Mouse (Mus musculus) ES-E14 (cell line): Measurements from ENCODE around the gene Gm1993. TPM values are rescaled to one million over a fixed set of nuclear protein-coding genes. Genes with fewer than 3 reads are reported as not detected.
"Not testable (repeated sequence)": the region's sequence is repeated elsewhere in the genome, so short reads cannot be mapped to it uniquely, and the experiment has no call there.

Experiments used
- DNase-seq: peaks from one replicate; pipeline ENCODE4 v3.0.0-alpha.2; 2013; ENCODE audit warnings: low read depth, low spot score
- H3K27ac ChIP-seq: 2 replicates; pipeline ENCODE4 v1.5.1; 2012; ENCODE audit warnings: low read depth, mild to moderate bottlenecking, low read length, moderate library complexity, mixed read lengths; ENCODE audit not compliant: poor library complexity, insufficient read depth, severe bottlenecking
- H3K36me3 ChIP-seq: 2 replicates; pipeline ENCODE4 v1.6.1; 2012; ENCODE audit warnings: mild to moderate bottlenecking, low read length, moderate library complexity, mixed read lengths; ENCODE audit not compliant: control insufficient read depth, poor library complexity, insufficient read depth, severe bottlenecking
- H3K4me1 ChIP-seq, 2 experiments: fragments of 150-350 bp in 1 of 2; sonication (generic) in 1 of 2; 2 replicates each; pipeline ENCODE4 v1.6.1; 2012; ENCODE audit warnings: low read length in 2 of 2, mild to moderate bottlenecking in 1 of 2, mixed read lengths in 1 of 2; ENCODE audit not compliant: control insufficient read depth in 2 of 2, insufficient read depth in 2 of 2, poor library complexity in 1 of 2
- H3K4me3 ChIP-seq, 2 experiments: fragments of 150-350 bp in 1 of 2; sonication (generic) in 1 of 2; 2 replicates each; pipeline ENCODE4 v1.5.1; 2012; ENCODE audit warnings: low read length in 2 of 2, low read depth in 1 of 2, mild to moderate bottlenecking in 1 of 2, mixed read lengths in 1 of 2; ENCODE audit not compliant: insufficient read depth in 1 of 2, poor library complexity in 1 of 2, severe bottlenecking in 1 of 2
- H3K9ac ChIP-seq: 2 replicates; pipeline ENCODE4 v1.6.1; 2012; ENCODE audit warnings: low read depth, mild to moderate bottlenecking, low read length, mixed read lengths; ENCODE audit not compliant: poor library complexity, insufficient read depth, severe bottlenecking
- H3K9me3 ChIP-seq: fragments of 150-350 bp; sonication (generic); 2 replicates; pipeline ENCODE4 v1.6.1; 2012; ENCODE audit warnings: low read depth, mild to moderate bottlenecking, low read length; ENCODE audit not compliant: control insufficient read depth, insufficient read depth
- in situ Hi-C, 2 experiments: fragments of 600-800 bp; cut with MboI; formaldehyde crosslinking; loops; one replicate each; pipeline ENCODE4 v1.15.1; 2025; ENCODE audit warnings: low sequenced_read_pairs in 2 of 2, inconsistent platforms in 1 of 2; ENCODE audit not compliant: unreplicated experiment in 2 of 2
- total RNA-seq: library from RNA; depleted of rRNA; stranded (reverse); fragments of 300-350 nt; gene quantifications from 2 replicates; pipeline ENCODE4 v1.2.3, GENCODE M21; 2012; rRNA removed

The Gm1993 gene
- not detected in 2 replicates for total RNA-seq

DNA sequence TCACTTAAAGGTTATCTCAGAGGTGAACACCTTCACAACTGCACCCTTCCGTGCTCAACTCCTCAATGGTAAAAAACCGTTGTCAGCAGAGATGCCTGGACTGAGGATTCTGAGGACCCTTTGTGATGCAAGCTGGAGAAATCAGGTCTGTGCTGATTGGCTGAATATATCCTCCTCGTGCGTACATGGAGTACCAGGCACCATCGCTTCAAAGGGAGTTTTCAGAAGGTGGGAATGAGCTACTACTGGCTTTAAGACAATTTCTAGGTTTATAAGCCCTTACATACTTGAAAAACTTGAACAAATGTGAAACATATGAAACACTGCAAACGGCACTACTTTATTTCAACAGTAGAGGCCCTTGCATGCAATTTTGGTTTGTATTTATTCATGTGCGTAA is at the start of gene Gm1993:
TSS of gene Gm1993 (minus strand) at position 101 of the 400 bp plus-strand sequence.
- H3K9me3 ChIP-seq, H3K36me3 ChIP-seq, H3K27ac ChIP-seq, H3K4me3 ChIP-seq, H3K4me1 ChIP-seq, H3K9ac ChIP-seq, DNase-seq, in situ Hi-C loops: not testable (repeated sequence)
